Mouse (Mus musculus) limb, embryonic 14.5 days (tissue): Measurements from ENCODE around the gene Tmsb15b2. TPM values are rescaled to one million over a fixed set of nuclear protein-coding genes. Genes with fewer than 3 reads are reported as not detected.

Experiments
- ATAC-seq: fragments of 200-750 bp; cut with Nextera tagmentation; 2 replicates; pipeline ENCODE4 v1.8.0; 2017; ENCODE audit warnings: low read depth, moderate number of reproducible peaks, moderate TSS enrichment; ENCODE audit not compliant: low FRiP score
- DNase-seq: peaks from one replicate; pipeline ENCODE4 v3.0.0-alpha.2; 2015; ENCODE audit warnings: low spot score
- H3K27ac ChIP-seq: fragments of 300-500 bp; sonication (generic); replicated peaks from 2 replicates; pipeline ENCODE4 v1.5.1; 2014; ENCODE audit warnings: low read depth, mild to moderate bottlenecking, low read length, moderate library complexity, mixed read lengths
- H3K27me3 ChIP-seq: fragments of 300-500 bp; sonication (generic); 2 replicates; pipeline ENCODE4 v1.6.1; 2014; ENCODE audit warnings: low read length, mixed read lengths; ENCODE audit not compliant: control insufficient read depth, insufficient read depth
- H3K36me3 ChIP-seq: fragments of 300-500 bp; sonication (generic); 2 replicates; pipeline ENCODE4 v1.6.1; 2014; ENCODE audit warnings: mild to moderate bottlenecking, low read length, moderate library complexity, mixed read lengths; ENCODE audit not compliant: control insufficient read depth, insufficient read depth
- H3K4me1 ChIP-seq: fragments of 300-500 bp; sonication (generic); 2 replicates; pipeline ENCODE4 v1.6.1; 2014; ENCODE audit warnings: antibody characterized with exemption, low read length, mixed read lengths; ENCODE audit not compliant: control insufficient read depth, insufficient read depth
- H3K4me2 ChIP-seq: fragments of 300-500 bp; sonication (generic); replicated peaks from 2 replicates; pipeline ENCODE4 v1.6.1; 2014; ENCODE audit warnings: low read depth, mild to moderate bottlenecking, low read length, moderate library complexity; ENCODE audit not compliant: severe bottlenecking
- H3K4me3 ChIP-seq: fragments of 300-500 bp; sonication (generic); replicated peaks from 2 replicates; pipeline ENCODE4 v1.5.1; 2014; ENCODE audit warnings: low read length
- H3K9ac ChIP-seq: fragments of 300-500 bp; sonication (generic); 2 replicates; pipeline ENCODE4 v1.6.1; 2014; ENCODE audit warnings: mild to moderate bottlenecking, low read depth, low read length, moderate library complexity; ENCODE audit not compliant: severe bottlenecking
- H3K9me3 ChIP-seq: fragments of 300-500 bp; sonication (generic); 2 replicates; pipeline ENCODE4 v1.6.1; 2016; ENCODE audit warnings: low read length; ENCODE audit not compliant: control insufficient read depth
- POLR2A ChIP-seq: fragments of 200-500 bp; IDR thresholded peaks from 2 replicates; pipeline ENCODE4 v1.8.0; 2012; ENCODE audit warnings: inconsistent platforms, mild to moderate bottlenecking, moderate library complexity, borderline replicate concordance; ENCODE audit not compliant: insufficient read depth, insufficient read length; ENCODE audit errors: extremely low read depth
- WGBS: fragments of 180-500 bp; shearing (Covaris S2); extraction: QIAGEN DNeasy Blood & Tissue Kit; methylation state at CpG from one replicate; pipeline ENCODE4 v1.1.7; 2014; 5-methylcytosine and 5-hydroxymethylcytosine counted together
- polyA plus RNA-seq, 2 experiments: library from polyadenylated mRNA; depleted of rRNA in 1 of 2; stranded (reverse) in 1 of 2; unstranded in 1 of 2; fragments of >200 nt; fragmentation: Nextera tagmentation in 1 of 2; extraction: Ambion mirVana in 1 of 2; gene quantifications; 2 replicates each; pipeline versions ENCODE4 v1.2.1 to v1.2.3; 2012 to 2014

Gene Tmsb15b2
- polyA plus RNA-seq, 2 experiments: 19.8 to 51.9 TPM

DNA sequence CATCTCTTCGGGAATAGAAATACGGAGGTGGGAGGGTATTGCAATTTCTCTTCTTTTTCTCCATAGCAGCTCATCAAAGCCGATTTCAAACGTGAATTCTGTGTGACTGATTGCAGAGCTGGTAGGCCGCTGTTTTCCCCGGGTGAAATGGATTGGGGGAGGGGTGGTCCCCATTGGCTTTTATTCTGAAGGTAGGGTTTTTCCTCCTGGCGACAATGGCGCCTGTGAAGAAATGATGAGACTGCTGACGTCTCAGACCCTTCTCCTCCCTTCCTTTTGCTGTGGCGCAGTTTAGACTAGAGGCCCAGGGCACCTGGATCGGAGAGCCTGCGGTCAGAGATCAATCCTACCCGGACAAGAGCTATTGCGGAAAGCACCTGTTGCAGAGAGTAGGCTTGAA lies 18.3 kb upstream of the Tmsb15b2 start:
- no peak for TF ChIP-seq POLR2A
- H3K27ac ChIP-seq: no peak overlapping the region
- no peaks in the 10 kb centered on the region for H3K36me3 ChIP-seq
- no peak for DNase-seq
- peaks cover 10% of the 10 kb centered on the region; the same call in 1 of the 2 replicates for H3K27me3 ChIP-seq
- peak overlapping the region; percentile 36 for H3K4me3 ChIP-seq
- WGBS: 33% methylated on average over 14 of the region's 14 CpGs
- no peaks in the 10 kb centered on the region for H3K4me1 ChIP-seq
- H3K9ac ChIP-seq: peak overlapping the region; percentile 47; the same call in 1 of the 2 replicates
- ATAC-seq: no peak
- H3K9me3 ChIP-seq: no peaks in the 10 kb centered on the region
- H3K4me2 ChIP-seq: peak overlapping the region; percentile 52

GRCm38 (mm10) chrX:136992978-136993547 lies 17.8 kb upstream of the Tmsb15b2 start, which contains the start of gene Zcchc18:
TSS of gene Zcchc18 (plus strand) at chrX:136993155.
- H3K36me3 ChIP-seq: no peaks in the 10 kb centered on the region
- no peaks in the 10 kb centered on the region for H3K4me1 ChIP-seq
- no peak within 1 kb of the TSS for H3K27ac ChIP-seq
- DNase-seq (peak; percentile 70), ATAC-seq (peak; percentile 97)
- peak within 1 kb of the TSS; percentile 52 for H3K4me2 ChIP-seq
- peak within 1 kb of the TSS; percentile 47 for H3K9ac ChIP-seq
- no peak for TF ChIP-seq POLR2A
- H3K27me3 ChIP-seq: peaks cover 10% of the 10 kb centered on the region; the same call in 1 of the 2 replicates
- H3K4me3 ChIP-seq: peak within 1 kb of the TSS; percentile 36
- no peaks in the 10 kb centered on the region for H3K9me3 ChIP-seq
- WGBS: 19% methylated on average over 26 of the region's 26 CpGs

DNA sequence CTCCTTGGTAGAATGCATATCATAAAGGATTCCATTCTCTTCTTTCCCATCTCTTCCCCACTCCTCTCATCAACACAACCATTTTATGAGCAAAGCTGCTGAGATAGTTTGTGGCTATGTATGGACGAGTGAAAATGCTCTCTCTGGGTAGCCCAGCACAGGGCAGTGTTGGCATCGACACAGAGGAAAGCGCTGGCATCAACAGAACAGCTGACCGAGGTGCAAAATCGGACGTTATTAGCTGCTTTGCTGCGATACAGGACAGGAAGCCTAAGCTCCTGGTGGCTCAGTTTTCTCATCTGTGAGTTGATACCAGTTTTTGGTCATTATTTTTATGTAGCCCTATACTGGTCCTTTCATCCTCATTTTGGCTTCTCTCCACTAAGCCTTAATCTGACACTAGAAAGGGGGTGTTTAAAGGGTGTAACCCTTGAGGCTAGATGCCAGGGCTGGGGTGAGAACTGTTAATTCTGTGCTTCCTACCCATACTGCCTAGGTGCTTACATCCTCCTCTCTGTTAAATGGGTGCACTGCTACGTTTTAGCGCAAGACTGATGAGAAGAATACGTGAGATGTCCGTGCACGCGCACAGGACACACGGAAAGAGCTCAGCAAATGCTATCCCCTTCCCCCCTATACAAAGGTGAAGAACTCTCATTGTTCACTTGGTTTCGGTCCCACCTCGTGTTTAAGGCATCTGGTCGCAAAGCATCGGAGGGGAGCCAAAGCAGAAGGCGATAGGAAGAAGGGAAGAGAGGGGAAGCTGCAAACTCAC lies 17.1 kb upstream of the Tmsb15b2 start:
- Histone ChIP-seq H3K4me3 (peak overlapping the region; percentile 36), H3K4me2 (peak overlapping the region; percentile 52), H3K27ac (no peak overlapping the region), H3K27me3 (peaks cover 10% of the 10 kb centered on the region; the same call in 1 of the 2 replicates), H3K9me3 (no peaks in the 10 kb centered on the region), H3K4me1 (no peaks in the 10 kb centered on the region), H3K36me3 (no peaks in the 10 kb centered on the region), H3K9ac (peak overlapping the region; percentile 47; the same call in 1 of the 2 replicates)
- TF ChIP-seq POLR2A: no peak
- DNase-seq (no peak), ATAC-seq (peak; percentile 3; the same call in 1 of the 2 replicates)
- WGBS: 23% methylated on average over 19 of the region's 19 CpGs

- TF ChIP-seq POLR2A: no peak
- Histone ChIP-seq H3K27ac (no peak overlapping the region), H3K4me3 (no peak overlapping the region), H3K4me1 (no peaks in the 10 kb centered on the region), H3K9ac (no peak overlapping the region), H3K4me2 (no peak overlapping the region), H3K27me3 (peaks cover 10% of the 10 kb centered on the region; the same call in 1 of the 2 replicates), H3K9me3 (no peaks in the 10 kb centered on the region), H3K36me3 (no peaks in the 10 kb centered on the region)
- 53% methylated on average over 2 of the region's 2 CpGs for WGBS
- DNase-seq: no peak
- ATAC-seq: no peak
These were observed 16.0 kb upstream of the Tmsb15b2 start for GRCm38 (mm10) chrX:136991274-136991673.

DNA sequence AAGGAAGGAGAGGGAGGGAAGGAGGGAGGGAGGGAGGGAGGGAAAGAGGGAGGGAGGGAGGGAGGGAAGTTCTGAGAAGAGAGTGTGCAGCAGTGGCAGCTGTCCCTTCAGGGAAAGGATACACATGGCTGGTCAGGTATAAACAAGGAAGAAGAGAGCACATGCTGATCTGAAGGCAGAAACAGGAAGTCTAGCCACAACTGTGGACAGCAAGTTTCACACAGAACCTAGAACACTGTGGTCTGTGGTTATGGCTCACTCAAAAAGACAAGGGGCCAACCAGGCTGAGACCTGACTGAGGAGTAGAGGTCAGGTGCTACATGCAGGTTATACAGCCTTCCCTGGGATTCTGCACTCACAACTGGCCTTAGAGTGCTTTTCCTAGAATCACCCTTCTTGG lies 10.7 kb upstream of the Tmsb15b2 start:
- Histone ChIP-seq H3K9ac (no peak overlapping the region), H3K27me3 (0 out of 2 replicates have a peak, but pooled peaks cover under 1% of the 10 kb centered on the region), H3K4me2 (no peak overlapping the region), H3K4me3 (no peak overlapping the region), H3K36me3 (no peaks in the 10 kb centered on the region), H3K9me3 (no peaks in the 10 kb centered on the region), H3K27ac (no peak overlapping the region), H3K4me1 (no peaks in the 10 kb centered on the region)
- ATAC-seq: no peak
- TF ChIP-seq POLR2A: no peak
- DNase-seq: no peak
